Mouse (Mus musculus): ENCODE results near the gene Edc3.

- no peak for TF ChIP-seq EP300 (IDR thresholded peaks at IDR 0.05; ENCODE audit: low read depth)
- no peak for TF ChIP-seq CTCF (IDR thresholded peaks at IDR 0.05; ENCODE audit: low read depth)
Observed at GRCm38 (mm10) chr9:57669566-57669965, 38.8 kb upstream of the Edc3 start.

Data from heart, postnatal 0 days (tissue).